Mouse (Mus musculus) cortical plate, adult 2 months (tissue): ENCODE results near the gene Rps3a1. TPM values are rescaled to one million over a fixed set of nuclear protein-coding genes. Genes with fewer than 3 reads are reported as not detected.
"Not testable (repeated sequence)": the region's sequence is repeated elsewhere in the genome, so short reads cannot be mapped to it uniquely, and the experiment has no call there.

Source experiments
- H3K27ac ChIP-seq: fragments of 200-500 bp; 2 replicates; pipeline ENCODE4 v1.5.1; 2012; ENCODE audit warnings: low read length, control low read depth, inconsistent platforms; ENCODE audit not compliant: insufficient read depth
- H3K4me1 ChIP-seq: fragments of 200-500 bp; 2 replicates; pipeline ENCODE4 v1.6.1; 2011; ENCODE audit warnings: low read length; ENCODE audit not compliant: control insufficient read depth, insufficient read depth
- H3K4me3 ChIP-seq: fragments of 200-500 bp; 2 replicates; pipeline ENCODE4 v1.5.1; 2011; ENCODE audit warnings: mild to moderate bottlenecking, low read length, control low read depth; ENCODE audit not compliant: insufficient read depth
- CTCF ChIP-seq: fragments of 200-500 bp; IDR thresholded peaks from 2 replicates; pipeline ENCODE4 v1.5.1; 2011; ENCODE audit warnings: mild to moderate bottlenecking, control low read depth, low read length; ENCODE audit not compliant: insufficient read depth; ENCODE audit errors: extremely low read depth
- POLR2A ChIP-seq: fragments of 200-500 bp; IDR thresholded peaks from 2 replicates; pipeline ENCODE4 v1.6.1; 2011; ENCODE audit warnings: mild to moderate bottlenecking, low read length, control low read depth; ENCODE audit not compliant: insufficient read depth; ENCODE audit errors: extremely low read depth
- polyA plus RNA-seq: library from polyadenylated mRNA; depleted of rRNA; stranded (reverse); fragments of >200 nt; gene quantifications from 2 replicates; pipeline ENCODE4 v1.2.3, GENCODE M21; 2012; rRNA removed

Rps3a1 gene
- polyA plus RNA-seq, 1 experiment, result 661 TPM

GRCm38 (mm10) chr3:86104909-86105308, 37.6 kb downstream of the Rps3a1 start:
- no peak for TF ChIP-seq POLR2A
- TF ChIP-seq CTCF, result no peak
- H3K4me1 ChIP-seq, result no peaks in the 10 kb centered on the region; the same call in 1 of the 2 replicates
- H3K27ac ChIP-seq, result no peak overlapping the region
- H3K4me3 ChIP-seq, result no peak overlapping the region

GRCm38 (mm10) chr3:86104433-86104832, 38.1 kb downstream of the Rps3a1 start:
- H3K4me3 ChIP-seq, H3K4me1 ChIP-seq: not testable (repeated sequence)

GRCm38 (mm10) chr3:86103449-86104291, 38.8 kb downstream of the Rps3a1 start:
- H3K27ac ChIP-seq, result no peak overlapping the region
- no peaks in the 10 kb centered on the region; the same call in 1 of the 2 replicates for H3K4me1 ChIP-seq
- H3K4me3 ChIP-seq, result no peak overlapping the region
- no peak for TF ChIP-seq CTCF
- TF ChIP-seq POLR2A, result no peak

More at GRCm38 (mm10) chr3:86104433-86104832, 38.1 kb downstream of the Rps3a1 start:
- H3K27ac ChIP-seq, result not testable (repeated sequence)

- H3K4me1 ChIP-seq, result no peaks in the 10 kb centered on the region; the same call in 1 of the 2 replicates
- no peak overlapping the region for H3K27ac ChIP-seq
- H3K4me3 ChIP-seq, result no peak overlapping the region
- no peak for TF ChIP-seq POLR2A
- TF ChIP-seq CTCF, result no peak
Measured at GRCm38 (mm10) chr3:86101956-86102355, 40.5 kb downstream of the Rps3a1 start.

- no peak for TF ChIP-seq POLR2A
- Histone ChIP-seq H3K4me1 (no peaks in the 10 kb centered on the region), H3K4me3 (no peak overlapping the region), H3K27ac (no peak overlapping the region)
Measured at GRCm38 (mm10) chr3:86093907-86094306, 48.6 kb downstream of the Rps3a1 start.

GRCm38 (mm10) chr3:86093213-86093845, 49.2 kb downstream of the Rps3a1 start:
- Histone ChIP-seq H3K4me1 (no peaks in the 10 kb centered on the region), H3K4me3 (no peak overlapping the region), H3K27ac (no peak overlapping the region)
- no peak for TF ChIP-seq CTCF
- TF ChIP-seq POLR2A, result no peak

Other genes starting within 250 kb of the Rps3a1 start
- gene Sh3d19, start 171.6 kb downstream of the Rps3a1 start, polyA plus RNA-seq, result 13.5 and 14.7 TPM in 2 replicates
- gene Prss48, start 140.2 kb downstream of the Rps3a1 start, polyA plus RNA-seq, result not detected in 2 replicates
- 12.1 and 13.9 TPM in 2 replicates for gene Lrba, start 82.0 kb upstream of the Rps3a1 start, polyA plus RNA-seq